Mouse (Mus musculus): ENCODE measurements around the gene Tnks1bp1. TPM values are rescaled to one million over a fixed set of nuclear protein-coding genes. Genes with fewer than 3 reads are reported as not detected.

Tnks1bp1 gene
- total RNA-seq, 2 experiments from 2014 or later = 77.8 to 88.7 TPM

DNA sequence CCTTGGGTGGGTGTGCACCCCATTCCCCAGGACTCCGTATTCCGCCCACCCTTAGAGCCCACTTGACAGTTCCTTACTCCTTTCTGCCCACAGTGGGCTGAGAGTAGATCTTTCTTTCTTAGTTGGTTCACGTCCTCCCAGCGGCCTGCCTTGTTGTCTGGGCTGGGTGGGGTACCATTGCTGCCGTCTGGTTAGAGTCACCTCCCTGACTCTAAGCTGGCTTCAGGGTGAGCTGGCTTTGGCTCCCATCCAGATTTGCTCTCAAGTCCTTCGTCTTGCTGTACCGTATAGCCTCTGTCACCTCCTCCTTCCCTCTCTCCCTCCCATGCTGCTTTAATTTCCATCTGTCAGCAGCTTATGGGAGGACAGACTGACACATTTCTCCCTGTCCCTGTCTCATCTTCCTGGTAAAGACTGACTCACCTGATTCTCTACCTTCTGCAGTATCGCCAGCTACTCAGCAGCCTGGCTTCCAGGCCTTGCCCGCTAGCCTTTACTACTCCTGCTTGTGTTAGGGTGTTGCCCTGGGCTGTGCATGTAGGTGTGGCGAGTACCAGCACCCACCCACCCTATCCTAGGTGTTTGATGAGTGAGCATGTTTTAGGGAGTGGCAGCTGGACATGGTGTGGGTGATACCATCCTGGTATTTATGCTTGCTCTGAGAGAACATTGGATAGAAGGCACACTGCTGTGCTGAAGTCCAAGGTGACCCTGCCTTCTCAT, 20.2 kb downstream of the Tnks1bp1 start:
- intact Hi-C loops (cut with DNase I) = no loop called here
- peak in 1 of 2 experiments; percentile 26 for DNase-seq (ENCODE audit: extremely low spot score in 1 of 2, low spot score in 2 of 2)

DNA sequence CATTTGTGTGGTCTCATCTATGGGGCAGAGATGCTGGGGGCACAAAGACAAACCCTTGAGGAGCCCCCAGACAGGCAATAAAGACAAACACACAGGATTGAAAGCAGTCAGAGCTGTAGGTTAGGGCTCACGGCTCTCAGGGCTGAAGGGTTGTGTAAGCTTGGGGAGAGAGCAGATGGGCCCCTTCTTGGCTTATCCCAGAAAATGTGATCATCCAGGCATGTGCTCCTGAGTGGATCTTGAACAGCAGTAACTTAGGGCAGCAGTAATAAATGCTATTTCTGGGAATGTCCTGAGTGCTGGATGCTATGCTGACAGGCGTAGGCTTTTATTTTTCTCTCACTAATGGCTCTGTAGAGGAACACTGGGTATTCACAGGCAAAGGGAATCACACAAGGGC, 20.8 kb downstream of the Tnks1bp1 start:
- DNase-seq (ENCODE audit: extremely low spot score in 1 of 2, low spot score in 2 of 2) = no peak
- intact Hi-C loops (cut with DNase I) = no loop called here

DNA sequence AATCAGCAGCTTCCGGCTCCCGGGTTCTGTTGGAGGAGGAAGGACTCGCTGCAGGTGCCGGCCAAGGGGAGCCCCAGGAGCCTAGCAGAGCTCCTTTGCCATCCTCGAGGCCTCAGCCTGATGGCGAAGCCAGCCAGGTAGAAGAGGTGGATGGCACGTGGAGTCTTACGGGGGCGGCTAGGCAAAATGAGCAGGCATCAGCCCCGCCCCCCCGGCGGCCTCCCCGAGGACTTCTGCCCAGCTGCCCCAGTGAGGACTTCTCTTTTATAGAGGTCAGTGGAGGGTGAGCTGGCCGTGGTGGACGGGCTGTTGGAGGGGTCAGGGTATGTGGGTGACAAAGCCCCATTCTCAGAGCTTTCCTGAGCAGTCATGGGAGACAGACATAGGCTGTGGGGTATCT, 22.3 kb downstream of the Tnks1bp1 start:
- peak in 1 of 2 experiments; percentile 34 for DNase-seq (ENCODE audit: extremely low spot score in 1 of 2, low spot score in 2 of 2)
- intact Hi-C loops (cut with DNase I) = no loop called here

DNA sequence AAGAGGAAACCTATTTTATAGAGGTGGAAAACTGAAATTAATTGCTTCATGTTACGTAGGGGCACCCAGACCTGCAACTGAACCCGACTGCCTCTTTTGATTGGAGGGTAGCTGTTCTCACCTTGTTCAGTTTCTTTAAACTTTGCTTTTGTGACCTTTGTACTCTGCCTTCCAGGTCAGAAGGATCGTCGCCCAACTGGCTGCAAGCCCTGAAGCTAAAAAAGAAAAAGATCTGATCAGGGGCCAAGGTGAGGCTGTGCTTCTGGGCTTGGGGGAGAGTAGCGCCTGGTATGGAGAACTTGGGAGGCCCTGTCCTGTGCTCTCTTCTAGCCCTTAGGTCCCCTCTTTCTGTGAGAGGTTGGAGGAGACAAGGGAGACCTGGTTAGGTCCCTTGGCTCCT, 24.1 kb downstream of the Tnks1bp1 start:
- intact Hi-C loops (cut with DNase I) = no loop called here
- DNase-seq (ENCODE audit: extremely low spot score in 1 of 2, low spot score in 2 of 2) = no peak

DNA sequence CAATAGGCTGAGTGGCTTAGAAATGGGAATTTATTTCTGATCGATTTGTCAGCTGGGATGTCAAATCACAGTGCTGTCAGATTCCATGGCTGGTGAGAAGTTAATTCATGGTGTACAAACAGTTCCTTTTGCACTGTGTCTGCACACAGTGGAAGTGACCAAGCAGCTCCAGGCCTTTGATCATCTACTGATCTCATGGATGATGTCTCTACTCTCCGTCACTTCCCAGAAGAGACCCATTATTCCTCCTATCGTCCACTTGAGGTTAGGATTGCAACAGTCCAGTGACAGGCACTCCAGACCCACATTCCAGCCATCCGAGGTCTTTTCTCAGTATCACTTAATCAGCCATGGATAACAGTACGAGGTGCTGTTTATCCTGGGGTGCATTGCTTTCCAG, 25.9 kb downstream of the Tnks1bp1 start:
- no peak for DNase-seq (ENCODE audit: extremely low spot score in 1 of 2, low spot score in 2 of 2)
- intact Hi-C loops (cut with DNase I) = no loop called here

DNA sequence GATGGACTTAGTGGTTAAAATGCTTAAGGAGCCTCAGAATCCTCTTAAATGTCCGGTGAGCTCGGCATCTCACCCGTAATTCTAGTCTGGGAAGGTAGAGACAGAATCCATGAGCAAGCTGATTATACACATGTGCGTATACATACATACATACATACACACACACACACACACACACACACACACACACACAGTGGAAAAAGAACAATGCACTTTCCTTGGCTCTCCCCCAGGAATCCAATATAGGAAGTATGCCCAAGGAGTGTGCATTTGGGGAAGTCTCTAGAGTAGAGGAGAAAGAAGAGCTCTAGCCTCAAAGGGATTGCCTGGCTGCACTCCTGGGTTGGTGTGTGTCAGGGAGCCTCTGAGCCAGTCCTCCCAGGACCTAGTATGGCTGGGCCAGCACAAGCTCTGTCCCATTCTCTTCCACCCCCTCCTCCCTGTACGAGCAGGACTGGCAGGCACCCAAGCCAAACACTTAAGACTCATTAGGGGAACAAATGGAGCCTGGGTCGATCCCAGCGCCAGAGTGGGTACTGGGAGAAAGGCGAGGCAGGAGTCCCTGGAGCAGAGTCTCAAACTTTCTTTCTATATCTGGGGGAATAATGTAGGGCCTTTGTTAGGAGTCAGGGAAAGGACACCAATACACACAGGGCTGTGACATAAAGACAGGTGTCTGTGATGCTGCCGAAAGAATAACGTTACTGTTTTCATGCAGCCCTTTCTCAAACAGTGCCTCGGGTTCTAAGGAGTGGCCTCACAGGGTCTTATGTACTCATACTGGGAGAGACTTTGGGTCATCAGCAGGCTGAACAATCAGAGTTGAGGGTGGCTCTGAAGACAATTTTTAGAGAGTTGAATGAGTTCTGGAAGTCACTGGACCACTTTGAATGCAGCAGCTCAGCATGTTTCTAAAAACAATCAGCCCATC, 41.2 kb downstream of the Tnks1bp1 start:
- intact Hi-C loops (cut with DNase I) = no loop called here
- peak in 1 of 2 experiments; percentile 65 for DNase-seq (ENCODE audit: extremely low spot score in 1 of 2, low spot score in 2 of 2)

DNA sequence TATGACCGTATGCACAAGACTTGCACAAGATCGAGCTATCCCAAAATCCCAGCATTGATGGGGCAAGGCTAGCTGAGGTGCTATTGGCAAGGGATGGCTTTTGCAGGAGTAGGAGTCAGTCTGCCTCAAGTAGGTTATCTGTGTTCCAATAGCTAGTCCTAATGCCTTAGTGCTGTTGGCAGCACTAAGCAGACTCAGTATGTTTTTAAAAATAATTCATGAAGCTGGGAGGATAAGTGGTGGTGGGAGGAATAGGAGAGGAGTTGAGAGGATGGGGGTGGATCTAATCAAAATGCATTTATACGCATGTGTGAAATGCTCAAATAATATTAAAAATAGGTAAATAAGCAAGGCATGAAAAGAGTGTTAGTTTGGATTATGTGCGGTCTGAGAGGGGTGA, 43.5 kb downstream of the Tnks1bp1 start:
- intact Hi-C loops (cut with DNase I) = no loop called here
- no peak for DNase-seq (ENCODE audit: extremely low spot score in 1 of 2, low spot score in 2 of 2)

DNA sequence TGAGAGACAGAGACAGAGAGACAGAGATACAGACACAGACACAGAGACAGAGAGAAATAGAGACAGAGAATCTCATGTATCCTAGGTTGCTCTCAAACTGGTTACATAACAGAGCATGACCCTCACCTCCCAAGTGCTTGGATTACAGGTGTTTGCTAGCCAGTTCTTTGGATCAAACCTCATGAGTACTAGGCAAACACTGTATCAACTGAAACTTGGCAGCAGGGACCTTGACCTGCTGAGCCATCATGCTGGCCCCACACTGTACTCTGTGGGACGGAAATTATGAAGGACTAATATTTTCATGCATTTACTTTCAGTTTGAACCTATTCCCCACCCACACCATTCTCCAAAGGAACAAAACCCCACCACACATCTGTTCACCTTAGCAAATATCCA, 45.6 kb downstream of the Tnks1bp1 start:
- intact Hi-C loops (cut with DNase I) = no loop called here

DNA sequence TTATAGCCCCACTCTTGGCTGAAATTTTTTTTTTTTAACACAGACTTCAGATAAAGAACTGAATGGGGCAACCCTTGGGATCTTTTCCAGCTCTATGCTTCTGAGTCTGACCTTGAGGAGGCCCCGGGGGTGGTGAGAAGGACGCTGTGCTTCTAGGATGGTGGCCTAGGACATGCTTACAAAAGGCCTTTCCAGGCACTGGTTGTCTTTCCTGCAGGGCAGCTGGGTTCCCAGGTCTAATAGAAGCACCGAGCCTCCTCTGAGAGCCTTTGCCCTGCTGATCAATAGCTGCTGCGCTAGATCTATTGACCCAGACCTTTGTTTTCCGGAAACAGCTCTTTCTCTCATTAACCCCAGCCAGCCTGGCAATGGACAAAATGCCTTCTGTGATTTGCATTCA, 48.1 kb downstream of the Tnks1bp1 start:
- intact Hi-C loops (cut with DNase I) = no loop called here
- DNase-seq (ENCODE audit: extremely low spot score in 1 of 2, low spot score in 2 of 2) = no peak

More for the DNA sequence above, 45.6 kb downstream of the Tnks1bp1 start:
- no peak for DNase-seq (ENCODE audit: extremely low spot score in 1 of 2, low spot score in 2 of 2)

DNA sequence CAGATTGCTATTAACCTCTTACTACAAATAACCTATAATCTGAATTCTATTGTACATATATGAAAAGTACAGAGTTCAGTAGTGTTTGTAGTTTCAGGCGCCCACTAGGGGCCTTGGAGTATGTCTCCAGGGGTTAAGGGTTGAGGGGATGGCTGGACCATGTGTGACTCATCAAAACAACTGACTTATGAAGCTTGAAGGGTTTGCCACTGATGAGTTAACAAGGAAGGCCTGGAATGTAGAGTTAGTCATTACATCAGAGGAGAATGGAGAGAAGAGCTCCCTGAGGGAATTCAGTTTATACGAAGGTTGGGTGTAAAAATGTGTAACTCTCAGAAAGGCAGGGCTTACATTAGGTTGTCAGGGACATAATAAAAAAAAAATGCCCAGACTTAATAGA, 50.2 kb downstream of the Tnks1bp1 start:
- intact Hi-C loops (cut with DNase I) = no loop called here
- no peak for DNase-seq (ENCODE audit: extremely low spot score in 1 of 2, low spot score in 2 of 2)

DNA sequence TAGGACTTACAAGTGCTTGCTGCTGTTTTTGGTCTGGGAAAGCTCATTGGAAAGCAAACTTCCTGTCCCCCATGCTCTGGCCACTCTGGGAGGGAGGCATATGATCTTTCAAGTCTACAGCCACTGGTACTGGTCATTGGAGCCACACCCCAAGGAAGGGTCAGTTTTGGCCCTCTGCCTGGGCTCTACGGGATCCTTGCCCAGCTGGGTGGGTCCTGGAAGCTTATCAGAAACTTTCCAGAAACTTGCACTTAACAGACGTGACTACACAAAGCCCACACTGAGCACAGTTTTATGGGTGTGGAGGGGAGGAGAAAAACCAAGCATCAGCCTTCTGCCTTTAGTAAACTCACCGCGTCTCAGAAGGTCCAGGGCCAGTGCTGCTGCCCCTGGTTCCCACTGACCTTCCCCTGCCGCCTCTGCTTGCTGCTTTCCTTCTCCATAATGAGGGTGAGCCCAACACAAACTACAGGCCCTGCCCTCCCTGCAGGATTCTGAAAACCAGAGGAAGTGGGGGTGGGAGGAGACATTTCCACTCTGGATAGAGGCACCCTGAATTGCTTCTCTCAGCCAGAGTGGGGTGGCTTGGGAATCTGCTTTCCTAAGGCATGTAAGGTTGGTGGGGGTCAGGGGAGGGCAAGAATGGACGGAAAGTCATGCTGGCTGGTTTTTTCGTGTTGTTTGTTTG, 51.1 kb downstream of the Tnks1bp1 start:
- intact Hi-C loops (cut with DNase I) = no loop called here
- peak in 1 of 2 experiments; percentile 80 for DNase-seq (ENCODE audit: extremely low spot score in 1 of 2, low spot score in 2 of 2)

DNA sequence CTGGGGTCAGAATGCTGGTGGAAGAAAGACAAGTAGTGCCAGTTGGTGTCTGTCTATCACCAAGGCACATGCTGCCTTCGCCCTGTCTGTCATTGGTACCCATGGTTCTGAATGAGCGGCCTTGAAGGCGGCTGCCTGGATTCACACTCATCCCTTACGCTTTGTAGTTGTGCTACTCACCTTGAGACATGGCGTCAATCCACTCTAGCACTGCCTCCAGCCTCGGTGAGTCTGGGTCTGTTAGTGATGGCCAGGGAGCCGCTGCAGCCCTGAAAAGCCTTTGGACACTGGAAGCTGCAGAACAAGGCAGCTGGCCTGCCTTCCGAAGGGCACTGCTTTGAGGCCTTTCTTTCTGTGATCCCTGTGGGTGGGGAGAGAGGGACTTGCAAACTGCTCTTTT, 55.4 kb downstream of the Tnks1bp1 start:
- intact Hi-C loops (cut with DNase I) = no loop called here
- DNase-seq (ENCODE audit: extremely low spot score in 1 of 2, low spot score in 2 of 2) = no peak

DNA sequence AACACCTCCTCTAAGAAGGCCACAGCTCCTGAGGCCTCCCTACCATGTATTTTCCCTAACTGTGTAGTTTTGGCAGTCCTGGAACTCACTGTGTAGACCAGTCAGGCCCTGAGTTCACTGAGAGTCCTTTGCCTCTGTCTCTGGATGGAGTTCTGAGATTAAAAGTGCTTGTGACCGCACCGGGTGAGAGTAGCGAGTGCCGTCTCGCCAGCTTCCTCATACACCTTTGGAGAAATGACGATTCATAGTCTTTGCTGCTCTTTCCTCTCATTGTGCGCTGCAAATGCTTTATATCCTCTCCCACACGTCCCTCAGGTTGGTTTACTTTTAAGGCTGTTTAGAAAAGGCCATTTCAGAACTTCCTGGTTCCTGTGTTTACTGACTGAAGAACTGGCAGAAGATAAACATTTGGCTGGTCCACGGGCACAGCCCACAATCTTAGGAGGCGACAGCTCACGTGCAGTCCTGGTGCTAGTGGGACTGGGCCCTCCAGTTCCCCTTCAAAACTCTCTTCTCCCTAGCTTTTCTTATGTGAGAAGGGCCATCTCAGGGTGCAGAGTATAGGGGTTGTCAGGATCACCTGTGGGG, 57.7 kb downstream of the Tnks1bp1 start:
- DNase-seq (ENCODE audit: extremely low spot score in 1 of 2, low spot score in 2 of 2) = no peak
- intact Hi-C loops (cut with DNase I) = no loop called here

DNA sequence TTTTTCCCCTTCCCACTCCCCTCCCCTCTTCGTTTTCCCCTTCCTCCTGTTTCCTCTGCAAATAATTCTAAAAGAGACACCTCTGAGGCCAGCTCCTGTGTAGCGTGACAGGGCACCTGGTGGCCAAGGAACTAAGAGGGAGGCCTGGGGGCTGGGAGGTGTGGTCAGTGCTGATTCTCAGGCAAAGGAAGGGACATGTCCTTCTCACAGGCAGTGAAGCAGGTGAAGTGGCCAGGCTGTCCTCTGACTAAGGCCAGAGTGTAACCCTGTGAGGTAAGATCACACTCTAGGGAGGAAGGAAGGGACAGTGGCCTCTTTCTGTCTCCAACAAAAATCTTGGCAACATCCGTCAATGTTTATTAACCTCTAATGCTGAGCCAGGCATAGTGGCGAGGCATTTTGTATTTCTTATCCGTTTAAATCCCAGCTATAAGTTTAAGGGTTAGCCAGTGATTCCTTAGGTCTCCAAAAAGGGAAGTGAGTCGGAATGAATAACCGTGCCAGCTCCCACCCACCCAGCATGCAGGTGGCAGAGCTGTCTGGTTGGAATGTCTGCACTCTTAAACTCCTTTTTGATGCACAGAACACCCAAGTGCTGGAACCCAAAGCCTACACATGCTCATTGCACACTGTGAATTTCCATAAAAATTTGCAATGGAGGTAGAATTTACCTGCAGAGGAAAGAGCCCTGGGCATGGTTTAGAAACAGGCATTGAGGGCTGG, 58.4 kb downstream of the Tnks1bp1 start:
- intact Hi-C loops (cut with DNase I) = no loop called here

DNA sequence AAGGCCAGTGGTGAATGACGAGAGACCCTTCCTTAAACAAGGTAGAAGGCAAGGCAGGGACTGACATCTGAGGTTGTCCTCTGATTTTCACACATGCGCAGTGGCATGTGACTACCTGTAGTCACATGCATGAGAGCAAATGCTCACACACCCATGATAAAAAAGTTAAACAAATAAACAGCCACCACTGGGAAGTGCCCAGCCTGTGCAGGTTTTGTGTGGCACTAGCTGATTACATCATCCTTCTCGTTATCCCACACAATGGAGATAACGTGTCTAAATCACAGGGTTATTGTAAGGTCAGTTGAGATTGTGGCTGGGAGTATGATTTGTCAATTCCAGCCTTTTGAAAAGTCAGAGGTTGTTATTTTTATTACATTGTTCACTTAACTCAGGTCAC, 59.1 kb downstream of the Tnks1bp1 start:
- intact Hi-C loops (cut with DNase I) = no loop called here
- no peak for DNase-seq (ENCODE audit: extremely low spot score in 1 of 2, low spot score in 2 of 2)

More for the DNA sequence above, 58.4 kb downstream of the Tnks1bp1 start:
- no peak for DNase-seq (ENCODE audit: extremely low spot score in 1 of 2, low spot score in 2 of 2)

DNA sequence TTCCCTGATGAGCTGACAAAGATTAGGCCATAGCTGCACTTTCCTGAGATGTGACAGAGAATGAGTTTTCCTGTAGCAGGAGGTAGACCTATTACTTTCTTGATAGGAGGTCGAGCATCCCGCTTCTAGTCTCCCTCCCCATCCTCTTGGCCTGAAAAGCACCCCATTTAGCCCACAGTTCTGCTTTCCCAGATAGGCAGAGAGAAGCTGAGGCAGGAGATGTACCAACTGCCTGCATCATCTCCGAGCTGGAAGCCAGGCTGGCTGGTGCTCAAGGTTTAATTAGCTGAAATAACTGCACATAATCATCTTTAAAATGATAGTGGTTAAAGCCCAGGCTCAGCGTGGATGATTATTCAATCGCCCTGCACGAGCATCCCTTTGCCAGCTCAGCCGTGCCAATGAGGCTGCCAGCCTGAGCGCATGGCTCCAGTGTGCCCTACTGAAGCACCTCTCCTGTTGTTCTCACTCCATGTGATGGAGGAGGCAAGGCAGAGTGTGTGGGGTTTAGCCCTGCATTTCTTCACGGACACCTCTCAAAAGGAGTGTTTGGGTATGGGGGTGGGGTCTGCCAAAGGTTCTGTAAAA, 62.6 kb downstream of the Tnks1bp1 start:
- DNase-seq (ENCODE audit: extremely low spot score in 1 of 2, low spot score in 2 of 2) = peak in 1 of 2 experiments; percentile 20
- intact Hi-C loops (cut with DNase I) = no loop called here

Data from left cerebral cortex, postnatal 10 days (tissue).